Mouse (Mus musculus) heart, embryonic 14.5 days (tissue): ENCODE measurements around the gene Zbtb20. TPM values are rescaled to one million over a fixed set of nuclear protein-coding genes. Genes with fewer than 3 reads are reported as not detected.

Source experiments
- ATAC-seq: fragments of 200-750 bp; cut with Nextera tagmentation; 2 replicates; pipeline ENCODE4 v1.8.0; 2017; ENCODE audit warnings: low read depth, moderate TSS enrichment; ENCODE audit not compliant: insufficient number of reproducible peaks, insufficient read depth, low FRiP score
- H3K27ac ChIP-seq, 2 experiments: fragments of 200-500 bp in 1 of 2; fragments of 300-500 bp in 1 of 2; sonication (generic) in 1 of 2; replicated peaks in 1 of 2; 2 replicates each; pipeline ENCODE4 v1.5.1; 2012 to 2014; ENCODE audit warnings: low read depth in 2 of 2, low read length in 2 of 2, control low read depth in 1 of 2, mild to moderate bottlenecking in 1 of 2, mixed read lengths in 1 of 2; ENCODE audit not compliant: control insufficient read depth in 1 of 2, insufficient read depth in 1 of 2
- H3K27me3 ChIP-seq: fragments of 300-500 bp; sonication (generic); 2 replicates; pipeline ENCODE4 v1.6.1; 2014; ENCODE audit warnings: mild to moderate bottlenecking, low read length, control low read depth; ENCODE audit not compliant: control insufficient read depth, insufficient read depth
- H3K36me3 ChIP-seq: fragments of 300-500 bp; sonication (generic); 2 replicates; pipeline ENCODE4 v1.6.1; 2014; ENCODE audit warnings: mild to moderate bottlenecking, control low read depth, low read length, mixed read lengths; ENCODE audit not compliant: control insufficient read depth, insufficient read depth
- H3K4me1 ChIP-seq, 2 experiments: fragments of 200-500 bp in 1 of 2; fragments of 300-500 bp in 1 of 2; sonication (generic) in 1 of 2; 2 replicates each; pipeline ENCODE4 v1.6.1; 2012 to 2014; ENCODE audit warnings: low read length in 2 of 2, control low read depth in 1 of 2, mixed read lengths in 1 of 2; ENCODE audit not compliant: control insufficient read depth in 2 of 2, insufficient read depth in 2 of 2
- H3K4me2 ChIP-seq: fragments of 300-500 bp; sonication (generic); 2 replicates; pipeline ENCODE4 v1.6.1; 2014; ENCODE audit warnings: mild to moderate bottlenecking, low read length
- H3K4me3 ChIP-seq, 2 experiments: fragments of 200-500 bp in 1 of 2; fragments of 300-500 bp in 1 of 2; sonication (generic) in 1 of 2; 2 replicates each; pipeline ENCODE4 v1.5.1; 2012 to 2014; ENCODE audit warnings: low read length in 2 of 2, mild to moderate bottlenecking in 2 of 2, control low read depth in 1 of 2, low read depth in 1 of 2, moderate library complexity in 1 of 2; ENCODE audit not compliant: control insufficient read depth in 1 of 2, insufficient read depth in 1 of 2
- H3K9ac ChIP-seq: fragments of 300-500 bp; sonication (generic); 2 replicates; pipeline ENCODE4 v1.6.1; 2014; ENCODE audit warnings: mild to moderate bottlenecking, low read length
- H3K9me3 ChIP-seq: fragments of 300-500 bp; sonication (generic); 2 replicates; pipeline ENCODE4 v1.6.1; 2016; ENCODE audit warnings: low read length, control low read depth; ENCODE audit not compliant: control insufficient read depth
- WGBS: fragments of 180-500 bp; shearing (Covaris S2); extraction: QIAGEN DNeasy Blood & Tissue Kit; methylation state at CpG from one replicate; pipeline ENCODE4 v1.1.7; 2014; 5-methylcytosine and 5-hydroxymethylcytosine counted together
- polyA plus RNA-seq: library from polyadenylated mRNA; unstranded; fragments of >200 nt; fragmentation: Nextera tagmentation; extraction: Ambion mirVana; gene quantifications from 2 replicates; pipeline ENCODE4 v1.2.1, GENCODE M21; 2014

The Zbtb20 gene
- polyA plus RNA-seq, 1 experiment from 2014 or later: 50.3 TPM

GRCm38 (mm10) chr16:43577399-43577798 lies 701.7 kb downstream of the Zbtb20 start:
- Histone ChIP-seq H3K27me3 (no peaks in the 10 kb centered on the region), H3K27ac (peak overlapping the region; percentile 12 to 81; a peak in 3 of 4 replicates), H3K9ac (no peak overlapping the region), H3K4me2 (no peak overlapping the region), H3K36me3 (0 out of 2 replicates have a peak, but pooled peaks cover 4% of the 10 kb centered on the region), H3K4me1 (peaks cover 24 to 74% of the 10 kb centered on the region in 2 experiments), H3K9me3 (no peaks in the 10 kb centered on the region), H3K4me3 (no peak overlapping the region)
- ATAC-seq: no peak
- 8% methylated on average over 10 of the region's 10 CpGs for WGBS

GRCm38 (mm10) chr16:43578351-43578750 lies 702.7 kb downstream of the Zbtb20 start:
- Histone ChIP-seq H3K27ac (peak overlapping the region; percentile 41 to 81; a peak in 3 of 4 replicates), H3K4me3 (no peak overlapping the region), H3K9ac (no peak overlapping the region), H3K4me1 (peaks cover 28 to 74% of the 10 kb centered on the region in 2 experiments), H3K4me2 (no peak overlapping the region; the same call in 1 of the 2 replicates), H3K9me3 (no peaks in the 10 kb centered on the region), H3K27me3 (no peaks in the 10 kb centered on the region), H3K36me3 (0 out of 2 replicates have a peak, but pooled peaks cover 4% of the 10 kb centered on the region)
- 19% methylated on average over 5 of the region's 5 CpGs for WGBS
- ATAC-seq: no peak

- Histone ChIP-seq H3K4me1 (peaks cover 30 to 79% of the 10 kb centered on the region in 2 experiments), H3K9ac (no peak overlapping the region), H3K27ac (peak overlapping the region; percentile 43 to 81), H3K9me3 (no peaks in the 10 kb centered on the region), H3K4me3 (no peak overlapping the region), H3K4me2 (no peak overlapping the region), H3K27me3 (no peaks in the 10 kb centered on the region), H3K36me3 (0 out of 2 replicates have a peak, but pooled peaks cover 4% of the 10 kb centered on the region)
- WGBS: 55% methylated on average over 4 of the region's 4 CpGs
- ATAC-seq: no peak
Measured at GRCm38 (mm10) chr16:43579111-43579510, 703.4 kb downstream of the Zbtb20 start.

- H3K4me2 ChIP-seq: no peak overlapping the region
- ATAC-seq: no peak
- no peaks in the 10 kb centered on the region for H3K9me3 ChIP-seq
- H3K27ac ChIP-seq: no peak overlapping the region
- H3K9ac ChIP-seq: no peak overlapping the region
- H3K4me3 ChIP-seq: no peak overlapping the region
- H3K36me3 ChIP-seq: 0 out of 2 replicates have a peak, but pooled peaks cover 4% of the 10 kb centered on the region
- H3K4me1 ChIP-seq: peaks cover 28 to 70% of the 10 kb centered on the region in 2 experiments
- 85% methylated on average over 6 of the region's 6 CpGs for WGBS
- H3K27me3 ChIP-seq: no peaks in the 10 kb centered on the region
Measured at GRCm38 (mm10) chr16:43580321-43580822, 704.7 kb downstream of the Zbtb20 start.

GRCm38 (mm10) chr16:43581551-43581950 lies 705.9 kb downstream of the Zbtb20 start:
- Histone ChIP-seq H3K27ac (0 out of 4 replicates have a peak overlapping the region, but pooled peaks of 1 of the 2 experiments have one; percentile 46), H3K4me1 (peaks cover 27 to 65% of the 10 kb centered on the region in 2 experiments), H3K27me3 (no peaks in the 10 kb centered on the region), H3K4me3 (no peak overlapping the region), H3K9ac (no peak overlapping the region), H3K9me3 (no peaks in the 10 kb centered on the region), H3K4me2 (no peak overlapping the region), H3K36me3 (0 out of 2 replicates have a peak, but pooled peaks cover 4% of the 10 kb centered on the region)
- 91% methylated on average over 4 of the region's 4 CpGs for WGBS
- no peak for ATAC-seq

GRCm38 (mm10) chr16:43586859-43587429 lies 711.3 kb downstream of the Zbtb20 start:
- H3K9ac ChIP-seq: no peak overlapping the region
- H3K36me3 ChIP-seq: no peaks in the 10 kb centered on the region
- no peak overlapping the region for H3K4me3 ChIP-seq
- H3K27me3 ChIP-seq: no peaks in the 10 kb centered on the region
- H3K4me2 ChIP-seq: no peak overlapping the region
- no peaks in the 10 kb centered on the region for H3K9me3 ChIP-seq
- no peak overlapping the region for H3K27ac ChIP-seq
- peaks cover 12 to 29% of the 10 kb centered on the region in 2 experiments; a peak in 3 of 4 replicates for H3K4me1 ChIP-seq
- ATAC-seq: no peak
- WGBS: 82% methylated on average over 4 of the region's 4 CpGs

- Histone ChIP-seq H3K36me3 (no peaks in the 10 kb centered on the region), H3K4me3 (no peak overlapping the region), H3K27me3 (no peaks in the 10 kb centered on the region), H3K9me3 (no peaks in the 10 kb centered on the region), H3K27ac (no peak overlapping the region), H3K4me2 (no peak overlapping the region), H3K9ac (no peak overlapping the region), H3K4me1 (peaks cover 0 to 6% of the 10 kb centered on the region in 2 experiments; a peak in 1 of 4 replicates)
- no peak for ATAC-seq
- WGBS: 64% methylated on average over 7 of the region's 7 CpGs
Measured at GRCm38 (mm10) chr16:43590704-43591493, 715.2 kb downstream of the Zbtb20 start.
